11 mouse cellular contexts compared by ENCODE assay signal in genomic region chr15:77359084-77359483, GRCm38 (mm10). TPM values are rescaled to one million over a fixed set of nuclear protein-coding genes. Genes with fewer than 3 reads are reported as not detected.
DNase-seq lines count a peak whose midpoint lies in the region; ATAC-seq lines count a peak whose summit lies in the region.
"Had no signal": no experiment of that assay in that cellular context is flagged by ENCODE, and none has a peak within 500 bp of the region (broad histone marks: within the 10 kb centered on the region; RNA-seq: fewer than 3 reads in every experiment).

No protein-coding gene starts in this region.

- H3K9ac ChIP-seq in heart, embryonic 12.5 days, result peak overlapping the region; percentile 61
- peak overlapping the region; percentile 69 for H3K9ac ChIP-seq in hindbrain, embryonic 11.5 days (ENCODE audit: low read depth, low read length)
- peak overlapping the region; percentile 62 for H3K9ac ChIP-seq in midbrain, embryonic 12.5 days (replicated peaks)

- no peaks in the 10 kb centered on the region for H3K9me3 ChIP-seq in heart, embryonic 12.5 days (replicated peaks)
- no peaks in the 10 kb centered on the region for H3K9me3 ChIP-seq in hindbrain, embryonic 11.5 days (ENCODE audit: control insufficient read depth, low read length)
- no peaks in the 10 kb centered on the region for H3K9me3 ChIP-seq in midbrain, embryonic 12.5 days

- WGBS in heart, embryonic 12.5 days, result 33% methylated on average over 6 of the region's 6 CpGs
- 13% methylated on average over 6 of the region's 6 CpGs for WGBS in hindbrain, embryonic 11.5 days
- 12% methylated on average over 6 of the region's 6 CpGs for WGBS in midbrain, embryonic 12.5 days

- peak overlapping the region; percentile 66 for H3K4me2 ChIP-seq in heart, embryonic 12.5 days
- peak overlapping the region; percentile 55 for H3K4me2 ChIP-seq in hindbrain, embryonic 11.5 days (replicated peaks; ENCODE audit: low read depth, low read length)
- H3K4me2 ChIP-seq in midbrain, embryonic 12.5 days (replicated peaks), result peak overlapping the region; percentile 59

- H3K36me3 ChIP-seq in heart, embryonic 12.5 days, result no peaks in the 10 kb centered on the region
- no peaks in the 10 kb centered on the region for H3K36me3 ChIP-seq in hindbrain, embryonic 11.5 days (ENCODE audit: control insufficient read depth, insufficient read depth, low read length)
- H3K36me3 ChIP-seq in midbrain, embryonic 12.5 days, result no peaks in the 10 kb centered on the region

- H3K4me1 ChIP-seq in heart, embryonic 12.5 days (replicated peaks), result peaks cover 45% of the 10 kb centered on the region
- peaks cover 28% of the 10 kb centered on the region for H3K4me1 ChIP-seq in hindbrain, embryonic 11.5 days (replicated peaks; ENCODE audit: control insufficient read depth, insufficient read depth, low read length)
- H3K4me1 ChIP-seq in midbrain, embryonic 12.5 days, result peaks cover 57% of the 10 kb centered on the region

- H3K27me3 ChIP-seq in heart, embryonic 12.5 days (replicated peaks), result no peaks in the 10 kb centered on the region
- H3K27me3 ChIP-seq in hindbrain, embryonic 11.5 days (ENCODE audit: control insufficient read depth, insufficient read depth, low read length), result no peaks in the 10 kb centered on the region
- 0 out of 2 replicates have a peak, but pooled peaks cover 4% of the 10 kb centered on the region for H3K27me3 ChIP-seq in midbrain, embryonic 12.5 days

- no peak for DNase-seq in heart, postnatal 36 days
- peak; percentile 70 for DNase-seq in ES-CJ7 (ENCODE audit: low read depth, low spot score)
- DNase-seq in hindbrain, embryonic 11.5 days (ENCODE audit: low spot score), result no peak
- no peak for DNase-seq in c-Kit-positive CD71-positive TER-119-positive erythroid progenitor cells, embryonic 14.5 days (ENCODE audit: low spot score)
- DNase-seq in cerebellum, adult 9-11 months, result no peak
- no peak for DNase-seq in kidney, postnatal 25 days

- peak overlapping the region; percentile 30 for H3K4me3 ChIP-seq in heart, embryonic 12.5 days
- H3K4me3 ChIP-seq in hindbrain, embryonic 11.5 days (ENCODE audit: low read depth, low read length), result peak overlapping the region; percentile 19; the same call in 1 of the 2 replicates
- H3K4me3 ChIP-seq in midbrain, embryonic 12.5 days, result peak overlapping the region; percentile 35

- ATAC-seq in heart, embryonic 12.5 days (ENCODE audit: insufficient number of reproducible peaks, low FRiP score), result no peak
- peak; percentile 25 for ATAC-seq in hindbrain, embryonic 11.5 days (ENCODE audit: low FRiP score)
- peak; percentile 20; the same call in 1 of the 2 replicates for ATAC-seq in midbrain, embryonic 12.5 days (ENCODE audit: low FRiP score, low read depth)
- ATAC-seq: CD4-positive, CD25-positive, alpha-beta regulatory T cell, adult 4 months had no signal

- no peak overlapping the region for H3K27ac ChIP-seq in heart, embryonic 12.5 days (ENCODE audit: poor library complexity, severe bottlenecking)
- peak overlapping the region; percentile 72 for H3K27ac ChIP-seq in hindbrain, embryonic 11.5 days (ENCODE audit: low read depth, low read length)
- H3K27ac ChIP-seq in midbrain, embryonic 12.5 days (replicated peaks), result peak overlapping the region; percentile 67
- H3K27ac ChIP-seq: macrophage had no signal

- intact Hi-C loops in heart, postnatal 36 days (cut with DNase I), result loop anchor here (2.0 to 5.0 kb wide), 3 partner anchors 16 to 387 kb away; no protein-coding TSS in a partner anchor

RNA-seq across cellular contexts. Expression of gene Apol7a, which starts 39.8 kb away (rescaled TPM):
- 0.19 TPM in 1 of 2 replicates, not detected in the other for polyA plus RNA-seq in heart, embryonic 12.5 days (2016; fragmentation: Nextera tagmentation; extraction: Ambion mirVana)
- under 1 TPM; 0.11 to 0.17 TPM for total RNA-seq in heart, postnatal 36 days (2021)
- polyA plus RNA-seq in hindbrain, embryonic 11.5 days (2014; fragmentation: Nextera tagmentation; extraction: Ambion mirVana), result not detected in 2 replicates
- not detected in 2 replicates for polyA plus RNA-seq in midbrain, embryonic 12.5 days (2016; fragmentation: Nextera tagmentation; extraction: Ambion mirVana)
- polyA plus RNA-seq: brain, embryonic 14.5 days; CD4-positive, CD25-positive, alpha-beta regulatory T cell, adult 4 months; macrophage had no signal

RNA-seq across cellular contexts. Expression of gene Apol9a, which starts 51.9 kb away (rescaled TPM):
- 0.74 and 0.76 TPM in 2 replicates for polyA plus RNA-seq in heart, embryonic 12.5 days (2016; fragmentation: Nextera tagmentation; extraction: Ambion mirVana)
- total RNA-seq in heart, postnatal 36 days (2021), result under 1 TPM in 1 of 2 experiments, not detected in 1; 0.27 TPM
- 0.03 and 0.06 TPM in 2 replicates for polyA plus RNA-seq in hindbrain, embryonic 11.5 days (2014; fragmentation: Nextera tagmentation; extraction: Ambion mirVana)
- polyA plus RNA-seq in midbrain, embryonic 12.5 days (2016; fragmentation: Nextera tagmentation; extraction: Ambion mirVana), result 0.07 TPM in 1 of 2 replicates, not detected in the other

RNA-seq across cellular contexts. Expression of gene Rbfox2, which starts 52.3 kb away (rescaled TPM):
- 87.6 and 97.4 TPM in 2 replicates for polyA plus RNA-seq in heart, embryonic 12.5 days (2016; fragmentation: Nextera tagmentation; extraction: Ambion mirVana)
- 100 to 1,000 TPM in 1 of 2 experiments, 10 to 100 TPM in 1; 91.7 to 107 TPM for total RNA-seq in heart, postnatal 36 days (2021)
- 115 and 142 TPM in 2 replicates for polyA plus RNA-seq in hindbrain, embryonic 11.5 days (2014; fragmentation: Nextera tagmentation; extraction: Ambion mirVana)
- polyA plus RNA-seq in midbrain, embryonic 12.5 days (2016; fragmentation: Nextera tagmentation; extraction: Ambion mirVana), result 118 and 130 TPM in 2 replicates
- polyA plus RNA-seq: CD4-positive, CD25-positive, alpha-beta regulatory T cell, adult 4 months had no signal
